Mouse (Mus musculus): ENCODE measurements around the gene Ift122.

Ift122 gene

DNA sequence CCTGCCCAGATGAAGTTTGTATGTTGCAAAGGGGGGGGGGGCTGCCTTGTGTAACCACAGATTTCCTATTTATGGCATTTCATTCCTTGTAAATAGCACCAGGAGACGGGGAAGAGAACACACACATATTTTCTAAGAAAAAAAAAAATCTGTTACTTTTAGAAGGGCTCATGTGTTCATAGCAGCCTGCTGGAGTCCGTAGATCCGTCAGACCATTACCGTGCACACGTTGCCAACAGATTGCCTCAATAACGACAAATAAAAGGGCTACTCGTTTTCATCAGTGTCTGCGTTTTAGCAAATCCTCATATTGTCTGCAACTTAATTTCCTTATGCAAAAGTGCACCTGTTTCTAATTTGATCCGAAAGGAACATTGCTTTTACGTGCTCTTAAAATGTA is 73.1 kb downstream of the Ift122 start:
- no peak for DNase-seq (ENCODE audit: low spot score in 2 of 2)

DNA sequence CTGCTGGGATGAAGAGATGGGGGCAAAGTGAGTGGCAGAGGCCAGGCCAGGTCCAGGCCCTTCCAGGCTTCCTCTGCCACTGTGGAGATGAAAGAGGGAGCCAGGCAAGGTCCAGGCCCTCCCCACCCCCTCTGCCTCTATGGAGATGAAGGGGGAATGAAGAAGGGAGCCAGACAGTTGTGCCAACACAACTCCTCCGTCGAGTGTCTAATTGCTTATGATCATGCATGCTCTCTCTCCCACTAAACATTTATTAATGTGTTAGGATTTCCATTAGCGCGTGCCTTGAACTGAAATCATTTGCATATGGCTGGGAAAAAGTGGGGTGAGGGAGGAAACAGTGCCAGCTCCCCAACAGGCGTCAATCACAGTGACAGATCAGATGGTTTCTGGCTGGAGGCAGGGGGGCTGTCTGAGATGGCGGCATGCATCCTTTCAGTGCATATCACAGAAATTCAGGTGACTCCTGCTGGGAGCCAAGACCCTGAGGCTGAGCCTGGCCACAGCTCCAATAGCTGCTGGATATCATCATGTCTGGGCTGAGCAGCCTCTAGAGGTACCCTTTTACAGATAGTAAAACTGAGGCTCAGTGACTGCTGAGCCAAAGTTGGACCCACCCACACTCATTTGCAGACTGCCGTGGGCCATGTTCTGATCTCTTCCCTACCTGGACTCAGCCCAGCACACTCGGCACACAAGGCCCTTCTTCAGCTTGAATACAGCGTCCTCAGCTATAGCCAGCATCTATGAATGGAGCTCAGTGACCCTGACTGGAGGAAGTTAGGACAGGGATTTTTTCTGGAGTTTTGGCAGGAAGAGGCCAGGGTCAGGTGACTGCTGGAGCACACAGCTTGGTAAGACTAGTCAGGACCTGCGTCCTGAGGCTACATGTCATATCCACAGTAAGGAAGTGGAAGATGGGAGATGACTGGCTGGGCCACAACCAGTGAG is 74.3 kb downstream of the Ift122 start:
- no peak for DNase-seq (ENCODE audit: low spot score in 2 of 2)

DNA sequence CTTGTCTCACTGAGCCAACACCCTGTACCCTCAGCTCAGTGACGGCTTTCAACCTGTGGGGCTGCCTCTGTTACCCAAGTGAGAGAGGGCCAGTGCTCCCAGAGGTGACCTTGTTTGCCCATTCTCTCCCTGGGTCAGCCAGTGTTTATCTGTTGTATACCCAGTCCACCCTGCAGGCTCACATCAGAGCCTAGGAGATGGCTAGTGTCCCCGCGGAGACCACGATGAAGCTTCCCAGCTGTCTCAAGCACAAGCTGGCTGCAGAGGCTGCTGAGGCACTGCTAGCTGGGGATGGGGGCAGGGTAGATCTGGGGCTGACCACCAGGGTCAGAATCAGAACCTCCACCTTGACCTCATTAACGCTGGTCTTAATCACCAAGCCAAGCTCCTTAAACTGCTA is 76.7 kb downstream of the Ift122 start:
- no peak for DNase-seq (ENCODE audit: low spot score in 2 of 2)

DNA sequence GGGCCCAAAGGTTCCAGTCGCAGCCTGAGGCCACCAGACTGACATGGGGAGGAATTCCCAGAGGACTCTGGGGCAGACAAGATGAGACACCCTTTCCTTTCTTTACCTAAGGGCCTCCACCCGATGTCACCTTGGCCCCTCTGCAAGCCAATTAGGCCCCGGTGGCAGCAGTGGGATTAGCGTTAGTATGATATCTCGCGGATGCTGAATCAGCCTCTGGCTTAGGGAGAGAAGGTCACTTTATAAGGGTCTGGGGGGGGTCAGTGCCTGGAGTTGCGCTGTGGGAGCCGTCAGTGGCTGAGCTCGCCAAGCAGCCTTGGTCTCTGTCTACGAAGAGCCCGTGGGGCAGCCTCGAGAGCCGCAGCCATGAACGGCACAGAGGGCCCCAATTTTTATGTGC is 78.4 kb downstream of the Ift122 start, which contains the start of gene Rho:
TSS of gene Rho (plus strand) at position 110 of the 400 bp plus-strand sequence.
- DNase-seq (ENCODE audit: low spot score in 2 of 2) = no peak

DNA sequence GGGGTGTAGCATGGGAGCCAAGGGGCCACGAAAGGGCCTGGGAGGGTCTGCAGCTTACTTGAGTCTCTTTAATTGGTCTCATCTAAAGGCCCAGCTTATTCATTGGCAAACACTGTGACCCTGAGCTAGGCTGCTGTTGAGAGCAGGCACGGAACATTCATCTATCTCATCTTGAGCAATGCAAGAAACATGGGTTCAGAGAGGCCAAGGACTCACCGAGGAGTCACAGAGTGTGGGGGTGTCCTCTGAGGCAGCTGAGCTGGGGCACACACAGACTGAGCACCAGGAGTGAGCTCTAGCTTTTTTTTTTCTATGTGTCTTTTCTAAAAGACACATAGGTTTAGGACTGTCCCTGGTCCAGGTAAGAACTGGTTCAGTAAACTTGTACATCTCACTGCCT is 79.1 kb downstream of the Ift122 start:
- no peak for DNase-seq (ENCODE audit: low spot score in 2 of 2)

DNA sequence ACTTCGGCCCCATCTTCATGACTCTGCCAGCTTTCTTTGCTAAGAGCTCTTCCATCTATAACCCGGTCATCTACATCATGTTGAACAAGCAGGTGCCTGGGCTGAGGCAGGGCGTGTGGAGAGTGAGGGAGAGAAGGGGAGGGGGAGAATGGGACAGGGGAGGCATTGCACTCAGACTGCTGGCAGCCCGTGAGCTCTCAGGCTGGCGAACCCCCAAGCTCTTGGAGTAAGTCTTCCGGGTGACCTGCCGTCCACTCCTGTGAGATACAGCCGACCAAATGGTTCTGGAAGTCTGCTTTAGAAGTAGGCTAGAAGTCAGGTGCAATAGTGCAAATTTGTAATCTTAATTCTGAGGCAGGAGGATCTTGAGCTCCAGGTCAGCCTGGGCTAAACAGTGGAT is 82.3 kb downstream of the Ift122 start:
- DNase-seq (ENCODE audit: low spot score in 2 of 2) = no peak

DNA sequence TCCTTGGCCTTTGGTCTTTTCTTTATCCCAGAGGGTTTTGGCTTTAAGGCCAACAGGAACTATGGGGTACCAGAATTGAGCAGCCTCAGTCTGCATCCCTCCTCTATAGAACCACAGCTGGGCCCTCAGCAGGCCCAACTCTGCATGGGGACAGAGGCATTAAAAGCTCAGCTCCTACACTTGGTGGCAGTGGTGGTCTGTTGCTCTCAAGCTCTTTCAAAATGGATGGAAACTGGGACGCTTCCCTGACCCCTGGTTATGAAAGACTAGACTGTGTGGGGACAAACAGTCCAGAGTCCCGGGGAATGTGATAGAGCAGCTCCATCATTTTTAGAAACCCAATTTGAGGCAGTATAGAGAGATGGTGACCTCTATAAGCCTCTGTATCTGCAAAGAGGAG is 84.7 kb downstream of the Ift122 start:
- no peak for DNase-seq (ENCODE audit: low spot score in 2 of 2)

DNA sequence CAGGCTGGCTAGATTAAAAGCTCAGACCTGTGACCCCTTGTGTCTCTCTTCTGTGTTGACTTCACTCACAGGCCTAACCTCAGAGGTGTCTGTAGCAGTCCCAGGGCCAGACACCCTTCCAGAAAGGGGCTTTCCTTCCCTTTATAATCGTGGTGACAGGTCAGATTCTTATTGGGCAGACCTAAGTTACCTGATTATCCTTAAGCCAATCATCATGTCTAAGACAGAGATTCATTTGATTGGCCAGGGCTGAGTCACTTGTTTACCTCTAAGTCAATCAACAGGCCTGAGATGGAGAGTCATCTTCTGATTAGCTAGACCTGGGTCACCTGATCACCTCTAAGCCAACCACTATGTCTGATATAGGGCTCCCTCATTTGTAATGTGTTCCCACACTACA is 85.5 kb downstream of the Ift122 start:
- no peak for DNase-seq (ENCODE audit: low spot score in 2 of 2)

DNA sequence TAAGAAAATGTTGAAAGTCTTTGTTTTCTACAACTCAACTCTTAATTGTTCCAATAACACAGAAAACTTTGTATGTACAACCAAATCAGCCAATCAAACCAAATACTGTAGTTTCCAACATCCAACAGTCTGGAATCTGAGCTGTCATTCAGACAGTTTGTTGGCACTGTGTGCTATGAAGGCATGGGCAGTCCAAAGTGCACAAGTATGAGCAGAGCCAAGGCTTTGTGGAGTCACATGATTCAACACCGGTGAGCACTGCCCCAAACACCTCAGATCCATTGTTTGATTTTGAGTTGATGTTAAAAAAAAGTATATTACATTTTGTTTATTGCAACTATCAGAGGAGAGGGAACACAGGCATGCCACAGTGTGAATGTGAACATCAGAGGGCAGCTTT is 87.3 kb downstream of the Ift122 start:
- DNase-seq (ENCODE audit: low spot score in 2 of 2) = no peak

DNA sequence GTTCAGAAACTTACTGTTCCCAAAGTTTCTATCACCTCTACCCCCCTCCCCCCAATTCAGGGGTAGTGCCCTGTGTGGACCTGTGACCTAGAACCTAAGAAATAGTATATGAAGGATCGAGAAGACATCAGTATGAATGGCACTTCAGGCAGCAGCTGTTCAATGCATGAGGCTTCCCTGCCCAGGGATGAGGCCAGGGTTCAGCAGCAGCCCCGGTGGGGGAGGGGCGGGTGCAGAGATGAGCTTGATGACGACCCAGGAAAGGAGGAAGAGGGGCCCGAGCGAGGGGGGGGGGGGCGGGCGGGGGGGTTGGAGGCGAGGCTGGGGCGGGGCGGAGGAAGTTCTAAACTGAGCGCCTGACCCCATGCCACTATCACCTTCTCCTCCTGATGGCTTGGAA is 87.9 kb downstream of the Ift122 start:
- DNase-seq (ENCODE audit: low spot score in 2 of 2) = no peak

DNA sequence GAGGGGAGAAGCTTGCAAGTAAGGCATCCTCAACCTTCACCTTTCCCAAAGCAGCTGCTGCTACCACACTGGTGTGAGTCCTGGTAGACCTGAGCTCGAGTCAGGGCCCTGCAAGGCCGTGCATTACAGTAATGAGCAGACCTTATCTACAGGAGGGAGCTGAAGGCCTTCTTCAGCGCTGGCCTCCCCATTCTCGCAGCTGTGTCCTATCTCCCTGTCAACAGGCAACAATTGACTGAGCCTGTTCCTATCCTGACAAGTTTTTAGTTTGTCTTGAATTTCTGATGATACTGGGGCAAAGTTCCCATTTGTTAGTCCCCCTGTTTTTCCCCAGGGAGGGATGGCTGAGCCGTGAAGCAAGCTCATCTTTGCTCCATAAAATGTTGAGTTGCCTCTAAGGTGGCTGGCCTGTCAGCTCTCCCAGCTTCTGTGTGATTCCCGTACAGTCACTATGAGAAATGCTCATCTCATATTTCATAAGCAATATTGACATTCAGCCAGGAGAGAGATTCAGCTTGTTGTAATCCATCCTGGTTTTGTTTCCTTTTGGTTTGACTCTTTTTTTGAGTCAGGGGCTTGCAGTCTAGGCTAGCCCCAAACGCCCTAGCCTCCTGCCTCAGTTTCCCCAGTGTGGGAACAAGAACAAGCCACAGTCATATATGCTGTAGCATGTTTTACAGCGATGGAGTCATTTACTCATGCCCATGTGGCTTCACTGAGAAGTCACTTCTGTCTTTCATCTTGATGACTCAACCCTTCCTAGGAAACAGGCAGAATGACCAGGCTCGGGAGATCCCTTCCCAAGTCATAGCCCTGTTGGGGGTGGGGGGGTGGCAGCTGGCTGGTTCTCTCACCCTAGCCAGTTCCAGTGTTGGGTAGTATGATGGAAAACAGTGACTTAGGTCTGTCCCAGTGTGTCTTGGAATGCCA is 90.5 kb downstream of the Ift122 start:
- no peak for DNase-seq (ENCODE audit: low spot score in 2 of 2)

DNA sequence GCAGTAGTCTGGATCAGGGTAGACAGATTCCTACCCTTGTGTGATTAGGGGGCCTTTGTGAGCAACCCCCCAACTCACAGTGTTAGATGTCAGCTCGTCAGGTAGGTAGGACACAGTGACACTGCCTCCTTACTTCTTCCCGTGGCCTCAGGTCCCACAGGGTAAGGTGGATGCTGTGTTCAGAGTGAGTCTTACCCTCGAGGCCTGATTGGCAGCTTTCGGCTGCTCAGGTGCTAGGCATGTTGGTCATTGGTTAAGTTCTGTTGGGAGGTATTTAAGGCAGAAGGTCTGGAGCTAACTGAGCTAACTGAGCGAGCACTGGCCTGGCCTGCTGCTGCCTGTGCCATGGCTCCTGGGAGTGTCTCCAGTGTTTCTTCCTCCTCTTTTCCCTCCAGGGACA is 91.4 kb downstream of the Ift122 start, which contains the start of gene H1foo:
TSS of gene H1foo (plus strand) at position 301 of the 400 bp plus-strand sequence.
- DNase-seq (ENCODE audit: low spot score in 2 of 2) = no peak

DNA sequence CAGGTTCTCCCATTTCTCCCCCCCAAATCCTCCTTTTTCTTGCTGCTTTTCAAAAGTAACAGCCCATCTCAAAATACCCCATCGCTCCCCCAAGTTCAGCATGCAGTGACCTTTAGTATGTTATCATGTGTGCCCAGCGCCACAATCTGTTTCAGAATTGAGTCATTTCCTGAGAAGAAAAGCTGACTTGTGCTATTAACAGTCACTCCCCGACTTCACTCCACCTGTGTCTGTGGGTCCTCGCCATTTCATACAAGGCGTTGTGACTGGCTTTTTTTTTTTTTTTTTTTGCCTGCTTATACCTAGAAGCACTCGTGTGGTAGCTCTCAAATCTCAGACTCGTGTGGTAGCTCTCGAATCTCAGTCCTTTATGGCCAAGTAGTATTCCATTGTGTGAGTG is 92.4 kb downstream of the Ift122 start:
- no peak for DNase-seq (ENCODE audit: low spot score in 2 of 2)

DNA sequence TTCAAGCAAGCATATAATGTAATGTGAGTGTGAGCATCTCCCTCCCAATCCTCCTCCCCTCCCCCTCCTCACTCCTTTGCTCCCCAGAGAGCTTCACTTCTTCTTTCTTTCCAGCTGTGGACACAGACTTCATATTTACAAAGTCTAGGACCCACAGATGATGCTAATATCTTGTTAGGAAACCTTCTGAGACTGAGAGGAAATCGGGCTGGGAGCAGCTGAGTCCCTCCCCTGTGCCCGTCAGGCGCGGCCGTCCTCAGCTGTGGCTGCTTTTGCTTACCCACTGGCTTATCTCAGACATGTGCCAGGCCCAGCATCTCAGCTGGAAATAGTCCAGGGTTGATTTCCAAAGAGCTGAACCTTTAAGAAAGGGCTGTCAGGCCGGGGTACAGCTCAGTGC is 93.1 kb downstream of the Ift122 start:
- DNase-seq (ENCODE audit: low spot score in 2 of 2) = no peak

DNA sequence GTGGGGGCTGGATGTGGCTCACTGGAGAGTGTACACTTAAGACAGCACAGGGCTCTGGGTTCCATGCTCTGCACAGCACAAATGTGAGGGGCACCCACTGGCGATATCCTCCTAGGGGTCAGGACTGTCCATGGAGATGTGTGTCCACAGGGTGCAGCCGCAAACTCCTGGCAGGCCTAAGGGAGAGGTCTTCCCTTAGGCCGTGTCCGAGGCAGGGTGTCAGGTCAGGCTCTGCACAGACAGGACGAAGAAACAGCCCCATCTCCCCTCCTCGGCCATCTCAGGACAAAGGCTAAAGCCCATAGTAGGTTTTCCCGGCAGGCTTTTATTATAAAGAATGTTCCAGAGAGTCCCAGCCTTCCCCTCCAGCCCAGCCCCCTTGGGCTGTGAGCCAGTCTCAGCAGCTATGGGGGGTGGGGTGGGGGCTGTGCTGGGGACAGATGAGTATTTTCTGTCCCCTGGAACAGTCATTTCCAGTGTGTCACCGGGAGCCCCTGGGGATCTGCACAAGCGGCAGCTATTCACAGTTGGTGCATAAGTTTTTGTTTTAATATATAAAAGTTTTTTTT is 101.3 kb downstream of the Ift122 start:
- DNase-seq (ENCODE audit: low spot score in 2 of 2) = no peak

DNA sequence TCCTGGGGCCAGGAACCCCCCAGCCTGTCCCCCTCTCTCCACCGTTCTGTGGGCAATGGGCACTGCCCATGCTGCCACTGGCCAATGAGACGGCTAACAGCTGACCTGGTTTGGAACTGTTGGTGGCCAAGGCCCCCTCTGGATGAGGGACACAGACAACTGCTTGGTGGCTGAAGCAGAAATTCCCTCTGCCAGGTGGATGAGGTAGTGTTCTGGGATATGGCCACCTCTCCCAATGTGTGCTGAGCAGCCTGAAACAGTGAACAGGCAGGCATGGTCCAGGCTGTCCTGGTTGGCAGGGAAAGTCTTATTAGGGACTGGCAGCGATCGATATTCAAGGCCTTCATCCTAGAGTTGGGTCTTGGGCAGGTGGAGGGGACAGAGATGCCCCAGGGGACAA is 101.9 kb downstream of the Ift122 start:
- DNase-seq (ENCODE audit: low spot score in 2 of 2) = no peak

DNA sequence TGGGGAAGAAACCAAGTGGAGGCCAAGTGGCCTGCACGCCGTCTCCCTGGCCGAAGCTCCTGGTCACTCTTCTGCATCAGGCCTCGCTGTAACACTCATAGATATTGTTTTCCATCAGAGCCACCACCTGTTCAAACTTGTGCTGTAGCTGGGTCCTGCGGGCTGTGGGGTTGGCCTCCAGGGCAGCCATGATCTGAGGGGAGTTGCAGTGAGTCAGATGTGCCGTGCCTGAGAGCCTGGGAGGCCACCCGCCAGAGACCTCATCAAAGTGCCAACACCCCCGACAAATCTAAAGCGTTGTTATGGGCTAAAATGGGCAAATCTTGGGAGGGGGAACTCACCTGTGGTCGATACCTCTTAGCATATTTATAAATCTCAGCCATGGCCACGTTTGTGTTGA is 102.4 kb downstream of the Ift122 start:
- DNase-seq (ENCODE audit: low spot score in 2 of 2) = no peak

DNA sequence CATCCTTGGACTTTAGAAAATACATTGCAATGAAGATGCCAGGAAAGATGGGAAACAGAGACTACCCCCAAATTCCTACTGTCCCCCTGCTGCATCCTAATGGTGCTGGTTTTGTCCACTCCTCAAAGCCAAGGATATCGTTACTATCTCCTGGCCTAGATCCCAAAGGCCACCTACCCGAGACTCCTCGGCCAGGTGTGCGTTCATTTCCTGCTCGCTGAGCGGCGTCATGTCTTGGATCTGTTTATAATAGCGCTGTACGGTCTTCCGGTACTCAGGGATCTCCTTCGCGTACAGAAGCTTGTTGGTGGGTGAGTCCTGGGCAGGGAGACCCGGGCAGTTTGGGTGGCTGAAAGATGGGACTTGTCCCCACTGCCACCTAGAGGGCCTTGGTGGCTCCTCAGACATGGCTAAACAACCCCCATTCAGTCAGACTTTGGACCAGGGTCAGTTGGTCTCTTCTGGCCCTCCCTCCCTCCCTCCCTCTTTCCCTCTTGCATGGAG is 103.2 kb downstream of the Ift122 start:
- DNase-seq (ENCODE audit: low spot score in 2 of 2) = no peak

DNA sequence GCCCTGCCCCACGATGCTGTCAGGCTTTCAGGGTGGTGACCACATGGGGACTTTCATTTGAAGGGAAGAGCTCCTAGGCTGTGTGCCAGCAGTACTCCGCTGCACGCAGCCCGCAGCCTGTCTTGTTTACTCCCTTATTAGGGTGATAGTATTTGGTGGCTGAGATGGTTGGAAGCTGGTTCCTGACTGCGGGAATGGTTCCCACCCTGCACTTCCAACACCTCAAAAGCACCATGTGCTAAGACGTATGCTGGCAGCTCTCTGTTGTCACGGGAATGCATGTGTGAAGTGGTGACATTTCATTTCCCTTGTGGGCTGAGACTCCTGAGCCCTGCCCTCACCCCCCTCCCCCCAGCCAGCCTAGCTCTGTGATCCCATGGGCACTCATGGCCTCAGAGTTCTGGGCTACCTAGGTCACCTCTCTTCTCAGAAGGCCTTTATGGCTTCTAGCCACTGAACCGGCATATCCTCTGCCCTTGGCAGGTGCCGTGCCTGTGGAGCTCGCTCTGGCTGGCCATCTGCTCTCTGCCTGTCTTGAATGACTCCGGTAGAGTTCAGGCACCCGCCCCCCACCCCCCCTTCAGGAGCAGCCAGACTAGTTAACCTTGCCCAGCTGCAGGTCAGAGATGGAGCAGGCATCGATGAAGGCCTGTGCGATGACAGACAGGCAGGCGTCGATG is 103.8 kb downstream of the Ift122 start:
- no peak for DNase-seq (ENCODE audit: low spot score in 2 of 2)

DNA sequence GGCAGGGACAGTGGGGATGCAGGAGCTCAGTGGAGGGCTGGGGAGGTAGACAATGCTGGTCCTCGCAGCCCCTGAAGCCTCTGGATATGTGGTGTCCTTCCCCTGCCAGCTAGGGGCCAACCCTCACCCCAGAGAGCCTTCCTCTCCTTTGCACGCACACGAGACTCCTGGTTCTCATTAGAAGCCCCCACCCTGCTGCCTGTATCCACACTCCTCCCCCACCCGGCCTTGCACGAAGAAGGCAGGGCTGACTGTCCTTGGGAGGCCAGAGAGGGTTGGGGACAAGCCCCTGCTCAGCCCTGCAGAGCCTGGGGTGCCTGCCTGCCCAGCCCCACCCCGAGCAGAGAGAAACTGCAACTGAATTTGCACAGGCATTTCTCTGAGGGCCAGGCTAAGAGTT is 104.4 kb downstream of the Ift122 start:
- no peak for DNase-seq (ENCODE audit: low spot score in 2 of 2)

DNA sequence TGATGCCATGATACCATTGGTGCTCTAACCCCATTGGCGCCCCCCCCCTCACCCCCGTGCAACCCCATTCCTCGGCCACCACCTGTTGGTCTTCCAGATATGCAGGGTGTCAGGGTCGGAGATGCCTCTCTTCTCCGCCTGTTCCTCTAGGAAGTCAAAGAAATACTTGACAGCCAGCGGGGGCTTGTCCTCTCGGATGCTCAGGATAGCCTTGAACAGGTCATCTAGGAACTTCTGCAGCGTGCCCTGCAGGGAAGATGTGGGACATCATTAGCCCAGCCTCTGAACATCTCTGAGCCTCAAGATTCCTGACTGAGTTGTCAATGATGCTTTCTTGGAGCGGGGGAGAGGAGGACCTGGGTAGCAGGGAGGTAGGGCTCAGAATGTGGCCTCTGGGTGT is 105.2 kb downstream of the Ift122 start:
- no peak for DNase-seq (ENCODE audit: low spot score in 2 of 2)

Data from urinary bladder, adult 18-20 months (tissue).